Mouse (Mus musculus) testis, postnatal 10 days (tissue): ENCODE measurements around the gene Sp140.
A peak's percentile ranks its signal among the peaks of the same experiment; 100 is the strongest.
"Not testable (repeated sequence)": the region's sequence is repeated elsewhere in the genome, so short reads cannot be mapped to it uniquely, and the experiment has no call there.

ENCODE experiments used
- DNase-seq: peaks from one replicate; pipeline ENCODE4 v3.0.0; 2021; ENCODE audit warnings: low spot score

Sp140 gene

GRCm38 (mm10) chr1:85649881-85650280 lies 49.7 kb downstream of the Sp140 start, which contains the start of gene Sp100:
Sp100 (plus strand) TSS chr1:85649988.
- not testable (repeated sequence) for DNase-seq

- not testable (repeated sequence) for DNase-seq
Observed at GRCm38 (mm10) chr1:85650524-85650923, 50.3 kb downstream of the Sp140 start.

- peak; percentile 53 for DNase-seq
Observed at GRCm38 (mm10) chr1:85651770-85652275, 51.6 kb downstream of the Sp140 start.

- not testable (repeated sequence) for DNase-seq
Observed at GRCm38 (mm10) chr1:85657211-85657610, 57.0 kb downstream of the Sp140 start.

GRCm38 (mm10) chr1:85664266-85664665 lies 64.1 kb downstream of the Sp140 start:
- DNase-seq: no peak

- no peak for DNase-seq
Observed at GRCm38 (mm10) chr1:85680226-85680625, 80.0 kb downstream of the Sp140 start.

GRCm38 (mm10) chr1:85686666-85687065 lies 86.5 kb downstream of the Sp140 start:
- no peak for DNase-seq

- DNase-seq: no peak
Observed at GRCm38 (mm10) chr1:85687346-85687745, 87.2 kb downstream of the Sp140 start.

GRCm38 (mm10) chr1:85690544-85690943 lies 90.4 kb downstream of the Sp140 start:
- DNase-seq: no peak

GRCm38 (mm10) chr1:85692281-85692680 lies 92.1 kb downstream of the Sp140 start:
- DNase-seq: no peak

- no peak for DNase-seq
Observed at GRCm38 (mm10) chr1:85693280-85693679, 93.1 kb downstream of the Sp140 start.
